Mouse (Mus musculus): ENCODE measurements around the gene Spx.

DNA sequence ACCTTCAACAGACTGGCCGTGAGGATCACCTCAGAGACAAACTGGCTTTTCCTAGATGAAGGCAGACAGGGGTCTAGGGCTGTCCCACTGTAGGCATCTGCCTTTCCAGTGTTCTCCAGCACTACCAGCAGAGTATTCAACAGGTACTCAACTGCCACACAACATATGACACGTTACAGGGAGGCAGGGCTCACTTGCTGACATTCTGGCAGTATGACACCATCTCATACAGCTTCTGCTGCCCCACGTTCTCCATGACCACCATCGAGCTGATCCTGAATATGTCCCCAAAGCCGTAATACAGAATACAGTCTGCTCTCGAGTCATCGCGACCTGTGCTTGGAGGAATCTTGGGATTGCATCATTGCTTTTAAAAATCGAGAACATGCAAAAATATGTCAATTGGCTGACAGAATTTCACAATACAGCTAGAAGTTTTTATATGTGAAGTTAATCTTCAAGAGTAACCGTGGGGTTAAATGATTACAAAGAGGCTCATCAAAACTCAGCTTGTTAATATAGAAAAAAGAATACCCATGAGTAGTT lies 46.7 kb upstream of the Spx start:
- no peak for TF ChIP-seq CTCF (IDR thresholded peaks at IDR 0.05; ENCODE audit: low read depth, low read length)
- TF ChIP-seq POLR2A (IDR thresholded peaks at IDR 0.05; ENCODE audit: insufficient read depth, low read length): no peak

Data from ES-Bruce4 (cell line).